21 mouse cellular contexts compared by ENCODE assay signal in the genomic region with DNA sequence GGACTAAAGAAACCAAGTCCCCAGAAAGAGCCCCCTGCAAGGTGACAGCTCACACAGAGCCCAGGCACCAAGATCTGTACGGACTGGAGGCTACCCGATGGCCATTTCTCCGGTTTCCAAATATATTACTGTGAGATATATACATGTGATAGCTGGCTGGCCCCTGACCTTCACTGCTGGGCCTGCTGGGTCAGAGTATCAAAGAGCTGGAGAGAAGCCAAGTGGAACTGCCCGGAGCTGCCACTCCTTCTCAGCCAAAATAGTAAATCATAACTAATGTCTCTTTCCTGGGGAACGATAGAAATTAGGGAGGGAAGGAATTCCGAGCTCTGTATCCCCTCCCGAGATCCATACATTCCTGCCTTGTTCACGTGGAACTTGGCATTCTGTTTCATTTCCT. TPM values are rescaled to one million over a fixed set of nuclear protein-coding genes. Genes with fewer than 3 reads are reported as not detected.
DNase-seq lines count a peak whose midpoint lies in the region; ATAC-seq and TF ChIP-seq lines count a peak whose summit lies in the region.
"Had no signal": no experiment of that assay in that cellular context is flagged by ENCODE, and none has a peak within 500 bp of the region (broad histone marks: within the 10 kb centered on the region; RNA-seq: fewer than 3 reads in every experiment).

No protein-coding gene starts in this region.

- no peaks in the 10 kb centered on the region for H3K79me2 ChIP-seq in liver, adult 2 months (ENCODE audit: control insufficient read depth, insufficient read depth, low read length)

- DNase-seq in liver, adult 2 months (ENCODE audit: extremely low read depth, low read depth, low spot score): peak; percentile 15
- peak; percentile 28 for DNase-seq in adrenal gland, postnatal 14 days
- peak; percentile 4 to 6 for DNase-seq in kidney, adult 8-10 months
- peak; percentile 11 to 22 for DNase-seq in kidney, postnatal 36 days
- no peak for DNase-seq in layer of hippocampus, postnatal 36 days
- no peak for DNase-seq in Muller cell, postnatal 12 days (ENCODE audit: inconsistent ontology term)
- DNase-seq: cerebellum, postnatal 14 days; gastrocnemius, postnatal 14 days; heart, adult 2 months; right cerebral cortex, postnatal 4 days; thymus, adult 2 months had no signal

- no peaks in the 10 kb centered on the region for H3K27me3 ChIP-seq in liver, adult 2 months (ENCODE audit: control insufficient read depth, insufficient read depth, low read length)
- no peaks in the 10 kb centered on the region for H3K27me3 ChIP-seq in liver, embryonic 12.5 days (replicated peaks)
- H3K27me3 ChIP-seq: embryonic facial prominence, embryonic 15.5 days; midbrain, embryonic 12.5 days had no signal

- H3K27ac ChIP-seq in liver, adult 2 months (replicated peaks; ENCODE audit: insufficient read depth, low read depth, low read length): no peak overlapping the region
- no peak overlapping the region for H3K27ac ChIP-seq in liver, embryonic 12.5 days
- H3K27ac ChIP-seq: embryonic facial prominence, embryonic 15.5 days; heart, adult 2 months; hindbrain, embryonic 10.5 days; macrophage; midbrain, embryonic 12.5 days had no signal

- H3K36me3 ChIP-seq in liver, adult 2 months (ENCODE audit: control insufficient read depth, insufficient read depth, low read length): no peaks in the 10 kb centered on the region
- H3K36me3 ChIP-seq in liver, embryonic 12.5 days: no peaks in the 10 kb centered on the region
- H3K36me3 ChIP-seq: embryonic facial prominence, embryonic 15.5 days; hindbrain, embryonic 10.5 days; midbrain, embryonic 12.5 days had no signal

- no peak for TF ChIP-seq POLR2A in liver, adult 2 months (IDR thresholded peaks at IDR 0.05; ENCODE audit: extremely low read depth, insufficient read depth, low read length)

- no peak overlapping the region for H3K4me2 ChIP-seq in liver, embryonic 12.5 days
- H3K4me2 ChIP-seq: embryonic facial prominence, embryonic 15.5 days; liver, embryonic 11.5 days; midbrain, embryonic 12.5 days had no signal

- no peak overlapping the region for H3K9ac ChIP-seq in liver, adult 2 months (ENCODE audit: low read depth, low read length)
- no peak overlapping the region for H3K9ac ChIP-seq in liver, embryonic 12.5 days
- H3K9ac ChIP-seq: embryonic facial prominence, embryonic 15.5 days; midbrain, embryonic 12.5 days had no signal

- ATAC-seq in liver, embryonic 12.5 days: no peak
- ATAC-seq in megakaryocyte progenitor cell, adult 5-6 weeks (replicated peaks; ENCODE audit: poor library complexity): no peak

- H3K4me3 ChIP-seq in liver, adult 2 months (ENCODE audit: insufficient read depth, low read depth, low read length): no peak overlapping the region
- H3K4me3 ChIP-seq in liver, embryonic 12.5 days: no peak overlapping the region
- H3K4me3 ChIP-seq: embryonic facial prominence, embryonic 15.5 days; heart, adult 2 months; hindbrain, embryonic 10.5 days; midbrain, embryonic 12.5 days had no signal

- no peaks in the 10 kb centered on the region for H3K4me1 ChIP-seq in liver, adult 2 months (ENCODE audit: control insufficient read depth, insufficient read depth, low read length)
- H3K4me1 ChIP-seq in liver, embryonic 12.5 days: no peaks in the 10 kb centered on the region
- H3K4me1 ChIP-seq: midbrain, embryonic 12.5 days had no signal

- no peak for TF ChIP-seq CTCF in liver, adult 2 months (IDR thresholded peaks at IDR 0.05; ENCODE audit: low read depth, low read length)

- H3K9me3 ChIP-seq in liver, embryonic 12.5 days (replicated peaks): no peaks in the 10 kb centered on the region
- H3K9me3 ChIP-seq: embryonic facial prominence, embryonic 15.5 days had no signal

- WGBS in liver, adult 2 months: 32% methylated on average over 8 of the region's 8 CpGs
- WGBS in liver, embryonic 12.5 days (ENCODE audit: insufficient replicate concordance): 65% methylated on average over 8 of the region's 8 CpGs

RNA-seq across cellular contexts. Expression of a gene that starts 40.0 kb away (rescaled TPM):
- total RNA-seq in liver, adult 2 months (2014; rRNA removed): 0.07 TPM in 1 of 2 replicates, not detected in the other
- 0.05 TPM in 1 of 2 replicates, not detected in the other for polyA plus RNA-seq in liver, adult 2 months (2012; rRNA removed)
- polyA plus RNA-seq in liver, embryonic 12.5 days (2016; fragmentation: Nextera tagmentation; extraction: Ambion mirVana): 16.1 TPM in 2 replicates
- 6.5 and 6.9 TPM in 2 replicates for total RNA-seq in adrenal gland, postnatal 14 days (2021)
- total RNA-seq in layer of hippocampus, postnatal 36 days (2021): under 1 TPM; 0.12 to 0.35 TPM
- total RNA-seq in megakaryocyte progenitor cell, adult 5-6 weeks (2015): 2.9 and 4.3 TPM in 2 replicates
- 0.50 and 1.4 TPM in 2 replicates for total RNA-seq in megakaryocyte progenitor cell, adult 5-6 weeks (2017)
- total RNA-seq: heart, adult 2 months; monocyte, adult 5-6 weeks had no signal
- polyA plus RNA-seq: frontal cortex, adult 2 months; heart, adult 2 months; urinary bladder, adult 2 months had no signal

Comparison
In these comparisons a context has a peak if more than half of its experiments do, and no peak if none do; other contexts are left out.
1. DNase-seq: peak in liver, adult 2 months (single experiment), adrenal gland, postnatal 14 days (single experiment), kidney, adult 8-10 months (2 of 2) and kidney, postnatal 36 days (2 of 2); none in layer of hippocampus, postnatal 36 days (0 of 2) and Muller cell, postnatal 12 days (single experiment).